Mouse (Mus musculus) ovary, adult 18-20 months (tissue): ENCODE results near the gene Zfp423.

Experiments
- DNase-seq: peaks from one replicate; pipeline ENCODE4 v3.0.0; 2022; ENCODE audit warnings: low spot score, mixed read lengths

Zfp423 gene

GRCm38 (mm10) chr8:87835924-87836323 is 123.5 kb downstream of the Zfp423 start:
- DNase-seq = no peak

- DNase-seq = peak; percentile 57
Observed at GRCm38 (mm10) chr8:87835411-87835821, 124.0 kb downstream of the Zfp423 start.

- no peak for DNase-seq
Observed at GRCm38 (mm10) chr8:87834656-87835055, 124.7 kb downstream of the Zfp423 start.

DNA sequence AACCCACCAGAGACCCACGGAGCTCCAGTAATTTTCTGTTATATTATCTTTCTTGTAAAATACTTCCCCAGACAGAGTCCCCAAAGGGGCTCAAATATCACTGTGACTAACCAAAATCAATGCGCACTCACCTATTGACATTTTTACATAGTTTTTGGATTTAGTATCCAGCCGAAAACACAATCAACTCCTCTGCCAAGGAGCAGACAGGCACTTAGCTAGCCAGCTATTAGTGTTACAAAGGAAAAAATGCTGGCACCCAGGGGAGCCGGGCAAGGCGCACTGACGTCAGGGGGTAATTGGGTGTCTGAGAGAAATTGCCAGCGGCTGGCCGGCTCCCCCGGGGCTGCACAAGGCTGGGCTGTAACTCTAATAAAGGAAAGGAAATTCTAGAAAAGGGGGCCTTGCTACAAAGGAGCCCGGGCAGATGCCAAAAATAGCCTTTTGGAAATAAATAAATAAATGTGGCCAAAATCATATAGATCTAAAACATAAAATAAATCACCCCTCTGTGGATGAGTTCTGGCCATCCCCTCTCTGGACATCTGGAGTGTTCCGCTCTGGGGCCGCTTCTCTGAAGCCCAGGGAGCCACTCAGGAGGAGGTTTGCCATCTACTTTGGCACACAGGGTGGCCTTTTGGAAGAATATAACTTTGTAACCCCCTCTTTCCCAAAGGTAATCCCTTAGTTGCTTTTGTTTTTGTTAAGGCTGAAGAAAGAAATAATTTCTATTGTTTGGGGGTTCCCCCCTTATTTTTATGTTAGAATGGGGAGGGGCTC is 125.4 kb downstream of the Zfp423 start:
- DNase-seq = no peak

DNA sequence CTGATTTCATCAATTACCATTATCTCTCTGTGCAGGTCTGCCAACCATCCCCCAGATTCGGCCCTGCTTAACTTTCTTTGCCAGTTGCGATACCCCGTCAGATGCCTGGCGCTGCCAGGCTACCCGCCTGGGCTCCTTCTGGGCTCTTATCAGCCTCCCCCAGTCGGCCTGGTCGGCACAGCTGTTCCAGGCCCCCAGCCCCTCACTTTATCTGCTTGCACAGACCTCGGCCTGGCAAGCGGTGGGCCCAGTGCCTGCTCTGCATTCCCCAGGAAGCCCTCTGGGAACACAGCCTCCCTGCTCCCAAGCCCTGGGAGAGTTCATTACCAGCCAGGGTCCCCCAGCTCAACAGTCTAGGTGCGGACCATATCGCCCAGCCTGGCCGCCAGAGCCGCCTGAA is 126.1 kb downstream of the Zfp423 start:
- DNase-seq = peak; percentile 34

GRCm38 (mm10) chr8:87832381-87833325 is 126.7 kb downstream of the Zfp423 start:
- no peak for DNase-seq

DNA sequence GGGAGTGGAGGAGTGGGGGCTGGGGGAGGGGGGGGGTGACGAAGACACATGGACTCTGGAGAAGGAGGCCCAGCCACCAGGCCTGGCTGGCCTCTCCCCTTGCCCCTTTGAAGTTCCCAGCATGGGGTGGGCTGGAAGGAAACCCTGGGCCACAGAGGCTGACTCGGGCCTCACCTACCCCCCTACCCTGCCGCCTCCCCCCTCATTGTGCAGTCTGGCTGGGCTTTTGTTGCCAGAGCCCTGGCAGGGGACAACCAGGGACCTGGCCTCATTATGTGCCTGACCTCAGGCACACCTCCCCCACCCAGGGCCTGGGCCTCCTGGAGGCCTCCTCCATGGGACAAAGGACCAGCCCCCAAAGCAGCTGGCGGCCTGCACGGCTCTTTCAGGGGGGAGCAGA is 127.8 kb downstream of the Zfp423 start:
- no peak for DNase-seq

GRCm38 (mm10) chr8:87831116-87831515 is 128.3 kb downstream of the Zfp423 start:
- DNase-seq = no peak

- DNase-seq = no peak
Observed at GRCm38 (mm10) chr8:87830200-87830599, 129.2 kb downstream of the Zfp423 start.

DNA sequence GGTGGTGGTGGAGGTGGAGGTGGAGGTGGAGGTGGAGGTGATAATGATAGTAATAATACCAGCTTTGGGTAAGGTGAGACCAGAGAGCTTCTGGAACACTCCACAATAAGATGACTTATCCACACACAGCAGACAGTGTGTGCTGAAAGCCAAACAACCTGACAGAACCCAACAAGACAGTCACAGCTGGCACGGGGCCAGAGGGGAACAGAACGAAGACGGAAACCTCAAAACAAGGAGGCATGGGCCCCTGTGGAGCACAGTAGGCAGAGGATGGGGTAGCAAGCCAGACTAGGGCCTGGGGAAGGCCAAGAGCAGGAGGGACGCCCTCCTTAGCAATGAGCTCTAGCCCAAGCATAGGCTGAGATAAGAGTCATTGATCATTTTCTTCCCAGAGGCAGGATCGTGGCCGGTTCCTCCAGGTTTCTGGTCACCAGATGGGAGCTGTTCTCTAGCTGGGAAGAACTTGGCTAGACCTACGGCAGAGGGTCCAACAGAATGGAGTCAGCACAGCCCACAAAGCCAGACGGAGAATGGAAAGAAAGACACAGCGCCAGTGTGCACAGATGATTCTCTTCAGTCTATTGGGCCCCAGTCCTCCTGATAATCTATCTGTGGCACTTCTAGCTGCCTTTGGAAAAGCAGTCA is 133.3 kb downstream of the Zfp423 start:
- no peak for DNase-seq

DNA sequence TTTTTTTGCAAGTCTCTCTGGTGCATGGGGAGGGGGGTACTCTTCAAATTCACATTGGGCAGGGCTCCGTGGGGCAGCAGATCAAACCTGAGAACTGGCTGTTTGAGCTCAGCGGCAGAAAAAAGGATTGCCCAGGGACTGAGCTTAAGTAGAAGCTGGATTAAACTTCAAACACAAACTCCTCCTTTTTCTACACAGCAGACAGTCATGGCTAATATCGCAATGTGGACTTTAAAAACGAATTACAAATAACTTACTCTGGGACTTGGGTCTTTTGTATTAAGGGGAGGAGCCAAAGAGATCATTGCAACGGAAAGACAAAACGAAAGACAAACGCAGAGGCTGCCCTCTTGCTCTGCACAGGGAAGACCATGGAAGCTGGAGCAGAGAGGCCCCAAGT is 136.2 kb downstream of the Zfp423 start:
- DNase-seq = no peak

GRCm38 (mm10) chr8:87822690-87823089 is 136.7 kb downstream of the Zfp423 start:
- no peak for DNase-seq

DNA sequence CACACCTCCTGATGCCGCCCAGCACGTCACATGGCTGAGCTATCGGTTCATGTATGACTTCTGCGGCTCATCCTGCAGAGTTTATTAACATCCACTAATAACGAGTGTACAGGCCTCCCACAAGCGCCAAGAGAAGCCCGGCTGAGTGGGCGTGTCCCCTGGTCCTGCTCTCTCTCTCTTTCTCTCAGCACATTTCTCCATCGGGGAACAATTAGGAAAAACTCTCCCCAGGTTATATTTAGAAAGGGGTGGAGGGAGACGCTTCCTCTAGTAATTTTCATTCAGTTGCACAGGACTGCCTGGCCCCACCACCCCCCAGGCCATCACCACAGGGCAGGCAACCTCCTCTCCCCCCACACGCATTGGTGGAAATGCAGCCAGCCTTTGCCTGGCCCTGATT is 137.2 kb downstream of the Zfp423 start:
- DNase-seq = no peak

GRCm38 (mm10) chr8:87821655-87822054 is 137.7 kb downstream of the Zfp423 start:
- no peak for DNase-seq

DNA sequence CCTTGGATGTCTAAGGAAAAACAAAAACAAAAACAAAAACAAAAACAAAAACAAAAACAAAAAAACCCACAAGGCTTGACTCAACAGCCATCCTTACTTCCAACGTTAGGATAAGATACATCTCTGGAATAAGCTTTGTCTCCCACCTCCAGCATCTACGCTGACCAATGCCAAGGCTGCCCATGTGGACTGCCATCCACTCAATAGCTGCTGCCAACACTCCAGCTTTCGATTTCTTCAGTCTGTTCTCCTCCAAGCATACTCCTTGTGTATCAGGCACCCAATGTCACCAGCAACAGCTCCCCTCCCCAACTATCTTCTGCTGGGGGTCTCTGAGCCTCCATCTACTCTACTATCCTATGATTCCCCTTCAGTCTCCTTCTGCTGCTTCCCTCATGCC is 140.1 kb downstream of the Zfp423 start:
- DNase-seq = no peak

DNA sequence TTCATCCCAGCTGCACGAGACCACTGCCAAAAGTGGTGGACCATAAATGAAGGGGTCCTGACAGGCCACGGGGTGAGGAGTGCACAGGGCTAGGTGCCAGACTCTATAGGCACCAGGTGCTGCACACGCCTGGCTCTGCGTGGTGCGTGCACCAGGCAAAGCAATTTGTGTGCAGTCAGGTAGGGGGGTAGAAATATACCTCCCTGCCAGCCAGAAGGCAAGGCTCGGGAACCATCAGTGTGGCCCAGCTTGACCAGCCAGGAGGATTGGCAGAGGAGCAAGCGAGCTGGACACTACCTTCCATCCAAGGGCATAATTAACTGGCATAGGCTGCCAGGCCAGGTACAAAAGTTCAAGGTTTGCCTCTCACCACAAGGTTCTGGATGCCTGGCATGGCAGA is 140.9 kb downstream of the Zfp423 start:
- no peak for DNase-seq

- no peak for DNase-seq
Observed at GRCm38 (mm10) chr8:87816141-87816540, 143.3 kb downstream of the Zfp423 start.

GRCm38 (mm10) chr8:87812661-87813060 is 146.7 kb downstream of the Zfp423 start:
- no peak for DNase-seq

- DNase-seq = no peak
Observed at GRCm38 (mm10) chr8:87812069-87812449, 147.3 kb downstream of the Zfp423 start.

- no peak for DNase-seq
Observed at GRCm38 (mm10) chr8:87811399-87812068, 147.9 kb downstream of the Zfp423 start.

DNA sequence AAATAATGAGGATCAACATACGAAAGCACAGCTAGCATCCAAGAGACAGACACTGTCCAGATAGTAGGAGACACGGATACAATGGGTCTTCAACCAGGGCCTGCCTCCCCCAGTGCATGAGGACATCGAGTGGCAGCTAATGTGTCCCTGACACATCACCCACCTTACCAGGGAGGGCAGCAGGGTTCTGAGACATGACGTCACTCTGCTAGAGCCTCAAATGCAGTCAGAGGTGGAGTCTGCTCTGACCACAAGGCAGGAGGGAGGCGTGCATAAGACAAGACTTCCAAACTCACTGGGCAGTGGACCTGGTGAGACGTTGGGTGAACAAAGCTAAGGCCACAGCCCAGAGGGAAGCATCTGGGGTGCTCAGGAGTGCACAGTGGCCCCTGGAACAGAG is 148.6 kb downstream of the Zfp423 start:
- DNase-seq = no peak

DNA sequence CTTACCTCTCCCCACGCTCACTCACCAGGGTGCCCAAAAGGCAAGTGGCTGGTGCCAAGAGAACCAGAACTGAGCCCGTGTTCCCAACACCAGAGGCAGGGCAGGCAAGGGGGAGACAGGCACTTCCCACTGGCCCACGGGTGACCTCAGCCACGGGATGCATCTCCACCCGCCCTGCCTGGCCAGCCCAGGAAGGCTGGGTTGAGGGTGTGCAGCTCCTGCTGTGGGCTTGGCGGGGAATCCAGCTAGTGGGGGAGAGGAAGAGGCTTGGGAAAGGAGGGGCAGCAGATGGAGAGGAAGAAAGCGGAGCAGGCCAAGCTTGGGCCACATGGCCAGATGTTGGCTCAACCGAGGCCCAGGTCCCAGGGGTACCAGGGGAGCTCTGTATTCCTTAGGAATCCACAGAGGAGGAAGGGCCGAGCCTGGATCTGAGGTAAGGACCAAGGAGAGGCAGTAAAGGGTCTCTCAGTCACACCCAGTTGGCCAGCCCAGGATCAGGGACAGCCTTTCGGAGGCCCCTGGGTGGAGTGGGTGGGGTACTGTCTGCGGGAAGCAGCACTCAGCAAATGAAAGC is 155.0 kb downstream of the Zfp423 start:
- DNase-seq = no peak
